Mouse (Mus musculus) heart, adult 2 months (tissue): ENCODE measurements around the gene H2afy2.

Source experiments
- CTCF ChIP-seq: fragments of 200-600 bp; IDR thresholded peaks from 2 replicates; pipeline ENCODE4 v1.8.1; 2022; ENCODE audit warnings: antibody characterized with exemption, mild to moderate bottlenecking, moderate library complexity
- EP300 ChIP-seq: fragments of 200-500 bp; IDR thresholded peaks from 2 replicates; pipeline ENCODE4 v1.6.1; 2011; ENCODE audit warnings: low read depth, low read length, control low read depth; ENCODE audit not compliant: insufficient read depth
- POLR2A ChIP-seq: fragments of 200-500 bp; IDR thresholded peaks from 2 replicates; pipeline ENCODE4 v1.6.1; 2011; ENCODE audit warnings: mild to moderate bottlenecking, low read depth, low read length, control low read depth; ENCODE audit not compliant: insufficient read depth

DNA sequence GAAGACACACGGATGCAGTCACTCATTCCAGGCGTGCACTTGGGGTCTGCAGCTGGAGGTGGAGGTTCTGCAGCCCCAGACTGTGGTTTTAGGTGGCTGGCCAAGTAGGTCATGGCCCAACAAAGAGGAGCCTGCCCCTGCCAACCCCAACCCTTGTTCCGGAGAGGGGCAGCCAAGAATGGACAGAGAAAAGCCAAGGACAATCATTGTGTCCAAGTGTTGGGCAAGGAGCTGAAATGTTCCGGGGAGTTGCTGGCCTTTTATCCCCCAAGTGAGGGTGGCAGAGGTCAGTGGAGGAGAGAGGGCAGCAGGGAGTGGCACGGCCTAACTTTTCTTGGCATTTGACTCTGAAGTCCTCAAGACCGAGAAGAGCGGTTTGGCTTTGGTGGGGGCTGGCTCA is 63.6 kb downstream of the H2afy2 start:
- no peak for TF ChIP-seq CTCF
- no peak for TF ChIP-seq EP300
- TF ChIP-seq POLR2A: no peak
